Mouse (Mus musculus) liver, embryonic 14.5 days (tissue): ENCODE results near the gene Camsap3. TPM values are rescaled to one million over a fixed set of nuclear protein-coding genes. Genes with fewer than 3 reads are reported as not detected.

Experiments used
- ATAC-seq: fragments of 200-750 bp; cut with Nextera tagmentation; 2 replicates; pipeline ENCODE4 v1.8.0; 2017; ENCODE audit warnings: moderate number of reproducible peaks, mild to moderate bottlenecking, moderate library complexity; ENCODE audit not compliant: insufficient read depth
- DNase-seq, 3 experiments: peaks; one replicate each; pipeline ENCODE4 v3.0.0-alpha.2; 2012 to 2013; ENCODE audit warnings: low read depth in 3 of 3, low spot score in 3 of 3
- H3K27ac ChIP-seq: fragments of 300-500 bp; sonication (generic); 2 replicates; pipeline ENCODE4 v1.5.1; 2014; ENCODE audit warnings: moderate library complexity, mild to moderate bottlenecking, control low read depth, inconsistent platforms
- H3K27me3 ChIP-seq: fragments of 300-500 bp; sonication (generic); 2 replicates; pipeline ENCODE4 v1.6.1; 2014; ENCODE audit warnings: mild to moderate bottlenecking, low read length, moderate library complexity; ENCODE audit not compliant: control insufficient read depth, insufficient read depth
- H3K36me3 ChIP-seq: fragments of 300-500 bp; sonication (generic); replicated peaks from 2 replicates; pipeline ENCODE4 v1.6.1; 2014; ENCODE audit warnings: low read depth; ENCODE audit not compliant: control insufficient read depth, insufficient read depth
- H3K4me1 ChIP-seq, 2 experiments: fragments of 200-500 bp in 1 of 2; fragments of 300-500 bp in 1 of 2; sonication (generic) in 1 of 2; replicated peaks; 2 replicates each; pipeline ENCODE4 v1.6.1; 2012 to 2014; ENCODE audit warnings: antibody characterized with exemption in 1 of 2, inconsistent platforms in 1 of 2, low read length in 1 of 2; ENCODE audit not compliant: control insufficient read depth in 2 of 2, insufficient read depth in 2 of 2
- H3K4me2 ChIP-seq: fragments of 300-500 bp; sonication (generic); 2 replicates; pipeline ENCODE4 v1.6.1; 2014; ENCODE audit warnings: low read depth, mild to moderate bottlenecking, control low read depth, moderate library complexity
- H3K4me3 ChIP-seq, 2 experiments: fragments of 200-500 bp in 1 of 2; fragments of 300-500 bp in 1 of 2; sonication (generic) in 1 of 2; 2 replicates each; pipeline ENCODE4 v1.5.1; 2012 to 2014; ENCODE audit warnings: low read depth in 2 of 2, low read length in 2 of 2, mild to moderate bottlenecking in 2 of 2, control low read depth in 1 of 2, inconsistent platforms in 1 of 2, moderate library complexity in 1 of 2; ENCODE audit not compliant: insufficient read depth in 1 of 2
- H3K9ac ChIP-seq: fragments of 300-500 bp; sonication (generic); replicated peaks from 2 replicates; pipeline ENCODE4 v1.6.1; 2014; ENCODE audit warnings: mild to moderate bottlenecking, control low read depth, moderate library complexity
- H3K9me3 ChIP-seq: fragments of 300-500 bp; sonication (generic); 2 replicates; pipeline ENCODE4 v1.6.1; 2016; ENCODE audit warnings: low read length, mixed read lengths; ENCODE audit not compliant: control insufficient read depth
- CTCF ChIP-seq: IDR thresholded peaks from 2 replicates; pipeline ENCODE4 v1.5.1; 2016; ENCODE audit warnings: antibody characterized with exemption, low read depth, control low read depth
- EP300 ChIP-seq: IDR thresholded peaks from 2 replicates; pipeline ENCODE4 v1.6.1; 2016; ENCODE audit warnings: antibody characterized with exemption, low read depth
- WGBS: fragments of 180-500 bp; shearing (Covaris S2); extraction: QIAGEN DNeasy Blood & Tissue Kit; methylation state at CpG from one replicate; pipeline ENCODE4 v1.1.7; 2014; ENCODE audit not compliant: insufficient replicate concordance; 5-methylcytosine and 5-hydroxymethylcytosine counted together
- polyA plus RNA-seq, 2 experiments: library from polyadenylated mRNA; depleted of rRNA in 1 of 2; stranded (reverse) in 1 of 2; unstranded in 1 of 2; fragments of >200 nt; fragmentation: Nextera tagmentation in 1 of 2; extraction: Ambion mirVana in 1 of 2; gene quantifications; 2 replicates each; pipeline versions ENCODE4 v1.2.1 to v1.2.3; 2012 to 2014

Gene Camsap3
- polyA plus RNA-seq, 2 experiments = 1.7 to 2.2 TPM

GRCm38 (mm10) chr8:3646824-3647531 lies 59.9 kb downstream of the Camsap3 start:
- H3K36me3 ChIP-seq = no peaks in the 10 kb centered on the region
- H3K27ac ChIP-seq = no peak overlapping the region
- no peak for TF ChIP-seq CTCF
- WGBS = 62% methylated on average over 6 of the region's 6 CpGs
- H3K9ac ChIP-seq = no peak overlapping the region
- H3K9me3 ChIP-seq = no peaks in the 10 kb centered on the region
- H3K4me3 ChIP-seq = no peak overlapping the region
- ATAC-seq = no peak
- H3K4me1 ChIP-seq = peaks cover 0 to 6% of the 10 kb centered on the region in 2 experiments; a peak in 2 of 4 replicates
- DNase-seq = no peak
- H3K27me3 ChIP-seq = no peaks in the 10 kb centered on the region
- H3K4me2 ChIP-seq = no peak overlapping the region

GRCm38 (mm10) chr8:3647561-3647960 lies 60.5 kb downstream of the Camsap3 start:
- Histone ChIP-seq H3K4me1 (peaks cover 0 to 6% of the 10 kb centered on the region in 2 experiments; a peak in 2 of 4 replicates), H3K27me3 (no peaks in the 10 kb centered on the region), H3K4me2 (no peak overlapping the region), H3K27ac (no peak overlapping the region), H3K9ac (no peak overlapping the region), H3K36me3 (no peaks in the 10 kb centered on the region), H3K9me3 (no peaks in the 10 kb centered on the region), H3K4me3 (no peak overlapping the region)
- ATAC-seq (no peak), DNase-seq (no peak)
- TF ChIP-seq CTCF (no peak), EP300 (no peak)
- 67% methylated on average over 4 of the region's 4 CpGs for WGBS

- no peak for TF ChIP-seq EP300
- no peak for TF ChIP-seq CTCF
- Histone ChIP-seq H3K36me3 (no peaks in the 10 kb centered on the region), H3K9ac (no peak overlapping the region), H3K27ac (no peak overlapping the region), H3K4me3 (no peak overlapping the region), H3K27me3 (no peaks in the 10 kb centered on the region), H3K4me2 (no peak overlapping the region), H3K4me1 (peaks cover 0 to 6% of the 10 kb centered on the region in 2 experiments; a peak in 2 of 4 replicates), H3K9me3 (no peaks in the 10 kb centered on the region)
- DNase-seq = no peak
- ATAC-seq = no peak
- WGBS = 39% methylated on average over 2 of the region's 2 CpGs
These were observed 61.2 kb downstream of the Camsap3 start for GRCm38 (mm10) chr8:3648268-3648667.

GRCm38 (mm10) chr8:3648990-3649389 lies 61.9 kb downstream of the Camsap3 start:
- no peak overlapping the region for H3K27ac ChIP-seq
- H3K9me3 ChIP-seq = no peaks in the 10 kb centered on the region
- H3K9ac ChIP-seq = no peak overlapping the region
- DNase-seq (no peak), ATAC-seq (no peak)
- WGBS = 16% methylated on average over 1 of the region's 1 CpGs
- peaks cover 0 to 6% of the 10 kb centered on the region in 2 experiments; a peak in 2 of 4 replicates for H3K4me1 ChIP-seq
- TF ChIP-seq EP300 = no peak
- no peak for TF ChIP-seq CTCF
- no peaks in the 10 kb centered on the region for H3K27me3 ChIP-seq
- H3K4me2 ChIP-seq = no peak overlapping the region
- no peaks in the 10 kb centered on the region for H3K36me3 ChIP-seq
- H3K4me3 ChIP-seq = no peak overlapping the region

- Histone ChIP-seq H3K27ac (no peak overlapping the region), H3K27me3 (no peaks in the 10 kb centered on the region), H3K9ac (no peak overlapping the region), H3K4me1 (peaks cover 0 to 5% of the 10 kb centered on the region in 2 experiments; a peak in 2 of 4 replicates), H3K36me3 (no peaks in the 10 kb centered on the region), H3K4me3 (no peak overlapping the region), H3K9me3 (no peaks in the 10 kb centered on the region), H3K4me2 (no peak overlapping the region)
- 25% methylated on average over 3 of the region's 3 CpGs for WGBS
- DNase-seq = no peak
- ATAC-seq = no peak
- TF ChIP-seq CTCF (no peak), EP300 (no peak)
These were observed 65.8 kb downstream of the Camsap3 start for GRCm38 (mm10) chr8:3652845-3653244.
